ENCODE assay signal across 9 mouse cellular contexts in the genomic region with DNA sequence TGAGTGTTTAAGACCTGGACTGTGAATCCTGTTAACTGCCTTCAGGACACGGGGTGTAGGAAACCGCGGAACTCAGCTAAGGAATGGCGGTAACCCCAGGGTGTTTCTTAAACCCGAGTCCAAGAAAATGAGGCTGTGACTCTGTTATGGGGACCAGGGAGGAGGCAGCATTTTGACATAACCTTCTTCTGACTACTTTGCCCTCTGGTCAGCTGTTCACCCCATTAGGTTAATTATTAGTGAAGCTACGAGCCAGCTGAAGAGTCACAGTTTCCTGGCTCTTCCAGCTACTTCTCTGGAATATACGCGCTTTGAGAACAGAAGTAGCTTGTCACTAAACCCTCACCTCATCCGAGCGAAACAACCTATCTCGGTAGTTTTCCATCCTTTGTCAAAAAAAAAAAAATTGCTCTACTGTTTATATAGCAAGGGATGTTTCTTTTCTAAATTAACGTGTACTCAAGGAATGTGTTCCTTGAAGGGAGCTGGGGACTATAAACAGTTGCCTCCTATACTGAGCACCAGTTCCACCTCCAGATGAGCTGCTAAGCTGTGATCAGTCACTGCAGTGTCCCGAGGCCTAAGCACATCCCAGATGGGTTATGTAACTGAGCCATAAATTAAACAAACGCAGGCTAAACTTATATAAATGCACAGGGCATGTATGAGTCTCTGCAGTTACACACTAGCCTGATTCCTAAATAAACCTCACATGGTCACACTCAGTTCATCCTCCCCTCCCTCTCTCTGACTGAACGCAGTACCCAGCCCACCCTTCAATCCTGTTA. TPM values are rescaled to one million over a fixed set of nuclear protein-coding genes. Genes with fewer than 3 reads are reported as not detected.
DNase-seq lines count a peak whose midpoint lies in the region; ATAC-seq lines count a peak whose summit lies in the region.
"Had no signal": no experiment of that assay in that cellular context is flagged by ENCODE, and none has a peak within 500 bp of the region (broad histone marks: within the 10 kb centered on the region; RNA-seq: fewer than 3 reads in every experiment).

No protein-coding gene starts in this region.

- H3K9ac ChIP-seq in intestine, embryonic 14.5 days (ENCODE audit: low read length): no peak overlapping the region
- no peak overlapping the region for H3K9ac ChIP-seq in liver, embryonic 13.5 days

- H3K9me3 ChIP-seq in intestine, embryonic 14.5 days (ENCODE audit: control insufficient read depth, low read length): no peaks in the 10 kb centered on the region
- no peaks in the 10 kb centered on the region for H3K9me3 ChIP-seq in liver, embryonic 13.5 days (replicated peaks)

- no peaks in the 10 kb centered on the region for H3K36me3 ChIP-seq in intestine, embryonic 14.5 days (ENCODE audit: control insufficient read depth, insufficient read depth, low read length)
- H3K36me3 ChIP-seq in liver, embryonic 13.5 days: no peaks in the 10 kb centered on the region

- H3K27me3 ChIP-seq in intestine, embryonic 14.5 days (replicated peaks; ENCODE audit: control insufficient read depth, insufficient read depth, low read length): no peaks in the 10 kb centered on the region
- 0 out of 2 replicates have a peak, but pooled peaks cover 6% of the 10 kb centered on the region for H3K27me3 ChIP-seq in liver, embryonic 13.5 days
- H3K27me3 ChIP-seq: CH12.LX had no signal

- DNase-seq in heart, adult 11 months: peak; percentile 89
- no peak for DNase-seq in heart, adult 9 months (ENCODE audit: low spot score in 2 of 2)
- peak; percentile 91 for DNase-seq in brain, adult 2 months (ENCODE audit: low read depth, low spot score)
- DNase-seq in intestine, embryonic 14.5 days (ENCODE audit: low spot score): peak; percentile 58
- no peak for DNase-seq in liver, embryonic 13.5 days
- DNase-seq in cerebellum, adult 11 months: no peak
- no peak for DNase-seq in cerebellum, adult 11-12 months
- DNase-seq in adrenal gland, postnatal 25 days: no peak

- peaks cover 49% of the 10 kb centered on the region for H3K4me1 ChIP-seq in intestine, embryonic 14.5 days (replicated peaks; ENCODE audit: control insufficient read depth, insufficient read depth, low read length)
- peaks cover 29% of the 10 kb centered on the region for H3K4me1 ChIP-seq in liver, embryonic 13.5 days (replicated peaks)

- peak; percentile 73; the same call in 1 of the 2 replicates for ATAC-seq in intestine, embryonic 14.5 days (replicated peaks; ENCODE audit: low FRiP score, low TSS enrichment, low read depth)
- no peak for ATAC-seq in liver, embryonic 13.5 days (ENCODE audit: low read depth)

- H3K4me2 ChIP-seq in intestine, embryonic 14.5 days (ENCODE audit: low read length): peak overlapping the region; percentile 46
- H3K4me2 ChIP-seq in liver, embryonic 13.5 days: peak overlapping the region; percentile 41

- 15% methylated on average over 15 of the region's 15 CpGs for WGBS in intestine, embryonic 14.5 days
- WGBS in liver, embryonic 13.5 days (ENCODE audit: insufficient replicate concordance): 54% methylated on average over 15 of the region's 15 CpGs

- peak overlapping the region; percentile 83 for H3K27ac ChIP-seq in intestine, embryonic 14.5 days (ENCODE audit: low read depth)
- H3K27ac ChIP-seq in liver, embryonic 13.5 days: peak overlapping the region; percentile 63

- H3K4me3 ChIP-seq in intestine, embryonic 14.5 days (ENCODE audit: low read depth, low read length): no peak overlapping the region
- 0 out of 2 replicates have a peak overlapping the region, but pooled peaks have one; percentile 11 for H3K4me3 ChIP-seq in liver, embryonic 13.5 days (replicated peaks)

RNA-seq across cellular contexts. Expression of gene Ablim1, which starts 39.4 kb away (rescaled TPM):
- 28.3 and 30.2 TPM in 2 replicates for polyA plus RNA-seq in intestine, embryonic 14.5 days (2014; fragmentation: Nextera tagmentation; extraction: Ambion mirVana)
- 4.8 and 6.2 TPM in 2 replicates for polyA plus RNA-seq in liver, embryonic 13.5 days (2015; fragmentation: Nextera tagmentation; extraction: Ambion mirVana)
- 32.5 and 35.6 TPM in 2 replicates for total RNA-seq in adrenal gland, postnatal 25 days (2021)

Comparison
In these comparisons a context has a peak if more than half of its experiments do, and no peak if none do; other contexts are left out.
1. DNase-seq: peak in heart, adult 11 months (single experiment), brain, adult 2 months (single experiment) and intestine, embryonic 14.5 days (single experiment); none in heart, adult 9 months (0 of 2), liver, embryonic 13.5 days (single experiment), cerebellum, adult 11 months (single experiment), cerebellum, adult 11-12 months (single experiment) and adrenal gland, postnatal 25 days (single experiment).